In genomic region chr6:87981030-87981485, GRCm38 (mm10) we compare ENCODE assay signal across 8 mouse cellular contexts. TPM values are rescaled to one million over a fixed set of nuclear protein-coding genes. Genes with fewer than 3 reads are reported as not detected.
DNase-seq lines count a peak whose midpoint lies in the region; ATAC-seq and TF ChIP-seq lines count a peak whose summit lies in the region.

No protein-coding gene starts in this region.

- no peak for TF ChIP-seq POLR2A in liver, adult 2 months (IDR thresholded peaks at IDR 0.05; ENCODE audit: extremely low read depth, insufficient read depth, low read length)

- peaks cover 6% of the 10 kb centered on the region; the same call in 1 of the 2 replicates for H3K4me1 ChIP-seq in liver, adult 2 months (ENCODE audit: control insufficient read depth, insufficient read depth, low read length)

- H3K36me3 ChIP-seq in liver, adult 2 months (ENCODE audit: control insufficient read depth, insufficient read depth, low read length) = no peaks in the 10 kb centered on the region

- H3K79me2 ChIP-seq in liver, adult 2 months (ENCODE audit: control insufficient read depth, insufficient read depth, low read length) = no peaks in the 10 kb centered on the region

- WGBS in liver, adult 2 months = under 1% methylated on average over 48 of the region's 56 CpGs

- no peak overlapping the region for H3K27ac ChIP-seq in liver, adult 2 months (replicated peaks; ENCODE audit: insufficient read depth, low read depth, low read length)

- peaks cover 15% of the 10 kb centered on the region for H3K27me3 ChIP-seq in liver, adult 2 months (ENCODE audit: control insufficient read depth, insufficient read depth, low read length)

- peak overlapping the region; percentile 68 for H3K4me3 ChIP-seq in liver, adult 2 months (ENCODE audit: insufficient read depth, low read depth, low read length)

- no peak for TF ChIP-seq CTCF in liver, adult 2 months (IDR thresholded peaks at IDR 0.05; ENCODE audit: low read depth, low read length)

- peak overlapping the region; percentile 60 for H3K9ac ChIP-seq in liver, adult 2 months (ENCODE audit: low read depth, low read length)

- peak; percentile 55 to 62 for DNase-seq in frontal cortex, postnatal 36 days (ENCODE audit: low spot score in 2 of 2)
- no peak for DNase-seq in frontal cortex, adult 2 months (ENCODE audit: extremely low spot score in 1 of 2, low spot score in 1 of 2)
- DNase-seq in A20 (ENCODE audit: low read depth, low spot score) = peak; percentile 46
- DNase-seq in cerebellum, adult 8-10 months = peak; percentile 34
- peak; percentile 36 to 58 for DNase-seq in heart, postnatal 10 days
- no peak for DNase-seq in liver, adult 2 months (ENCODE audit: extremely low read depth, low read depth, low spot score)
- DNase-seq in right cerebral cortex, adult 18-20 months = peak; percentile 46

- intact Hi-C loops in heart, postnatal 10 days (cut with DNase I) = loop anchor here (5.0 kb wide), 1 partner anchor 69 kb away; the partner anchor contains the start of gene Hmces

- ATAC-seq in megakaryocyte-erythroid progenitor cell, adult 5-6 weeks (replicated peaks; ENCODE audit: low FRiP score, low TSS enrichment, poor library complexity, severe bottlenecking) = no peak

RNA-seq across cellular contexts. Expression of gene H1fx, which starts 0.4 kb away (rescaled TPM):
- polyA plus RNA-seq in frontal cortex, adult 2 months (2012; rRNA removed) = 56.0 and 56.4 TPM in 2 replicates
- total RNA-seq in heart, postnatal 10 days (2021) = 10 to 100 TPM; 16.7 to 23.0 TPM
- total RNA-seq in liver, adult 2 months (2014; rRNA removed) = 0.13 TPM in 1 of 2 replicates, not detected in the other
- 0.11 and 0.52 TPM in 2 replicates for polyA plus RNA-seq in liver, adult 2 months (2012; rRNA removed)
- total RNA-seq in megakaryocyte-erythroid progenitor cell, adult 5-6 weeks (2014; fragmentation: Nextera tagmentation) = 3.0 and 6.1 TPM in 2 replicates
- total RNA-seq in megakaryocyte-erythroid progenitor cell, adult 5-6 weeks (2017) = 0.95 and 2.3 TPM in 2 replicates

Comparison
In these comparisons a context has a peak if more than half of its experiments do, and no peak if none do; other contexts are left out.
1. DNase-seq: peak in frontal cortex, postnatal 36 days (2 of 2), A20 (single experiment), cerebellum, adult 8-10 months (single experiment), heart, postnatal 10 days (2 of 2) and right cerebral cortex, adult 18-20 months (single experiment); none in frontal cortex, adult 2 months (0 of 2) and liver, adult 2 months (single experiment).